Mouse (Mus musculus): ENCODE data around the gene Wipi1. TPM values are rescaled to one million over a fixed set of nuclear protein-coding genes. Genes with fewer than 3 reads are reported as not detected.

Gene Wipi1
- total RNA-seq, 1 experiment: 6.6 TPM

GRCm38 (mm10) chr11:109584843-109585713 is 26.7 kb downstream of the Wipi1 start:
- no peaks in the 10 kb centered on the region for H3K36me3 ChIP-seq (ENCODE audit: control insufficient read depth, insufficient read depth, low read length, poor library complexity, severe bottlenecking)
- in situ Hi-C loops (cut with MboI; ENCODE audit: low sequenced_read_pairs in 2 of 2, unreplicated experiment in 2 of 2): loop anchor here in 1 of 2 experiments (5.0 to 25.0 kb wide), 2 partner anchors 143 to 348 kb away; no protein-coding TSS in a partner anchor
- H3K27ac ChIP-seq (ENCODE audit: insufficient read depth, low read depth, low read length, poor library complexity, severe bottlenecking): no peak overlapping the region
- no peak overlapping the region for H3K9ac ChIP-seq (ENCODE audit: insufficient read depth, low read depth, low read length, poor library complexity, severe bottlenecking)
- H3K9me3 ChIP-seq (ENCODE audit: control insufficient read depth, insufficient read depth, low read depth, low read length): no peaks in the 10 kb centered on the region
- peak; percentile 56 for DNase-seq (ENCODE audit: low read depth, low spot score)
- no peak overlapping the region for H3K4me3 ChIP-seq (ENCODE audit: insufficient read depth in 1 of 2, low read depth in 1 of 2, low read length in 2 of 2, poor library complexity in 1 of 2, severe bottlenecking in 1 of 2)
- H3K4me1 ChIP-seq (ENCODE audit: control insufficient read depth in 2 of 2, insufficient read depth in 2 of 2, low read length in 2 of 2, poor library complexity in 1 of 2): no peaks in the 10 kb centered on the region
- TF ChIP-seq HCFC1 (IDR thresholded peaks at IDR 0.05; ENCODE audit: borderline replicate concordance, insufficient read depth, low read length) (no peak), ZC3H11A (IDR thresholded peaks at IDR 0.05; ENCODE audit: borderline replicate concordance, low read depth, low read length) (peak; percentile 87)

GRCm38 (mm10) chr11:109583986-109584385 is 27.8 kb downstream of the Wipi1 start:
- Histone ChIP-seq H3K9ac (ENCODE audit: insufficient read depth, low read depth, low read length, poor library complexity, severe bottlenecking) (no peak overlapping the region), H3K4me3 (ENCODE audit: insufficient read depth in 1 of 2, low read depth in 1 of 2, low read length in 2 of 2, poor library complexity in 1 of 2, severe bottlenecking in 1 of 2) (no peak overlapping the region), H3K27ac (ENCODE audit: insufficient read depth, low read depth, low read length, poor library complexity, severe bottlenecking) (no peak overlapping the region), H3K36me3 (ENCODE audit: control insufficient read depth, insufficient read depth, low read length, poor library complexity, severe bottlenecking) (no peaks in the 10 kb centered on the region), H3K4me1 (ENCODE audit: control insufficient read depth in 2 of 2, insufficient read depth in 2 of 2, low read length in 2 of 2, poor library complexity in 1 of 2) (no peaks in the 10 kb centered on the region), H3K9me3 (ENCODE audit: control insufficient read depth, insufficient read depth, low read depth, low read length) (no peaks in the 10 kb centered on the region)
- TF ChIP-seq CHD2 (IDR thresholded peaks at IDR 0.05; ENCODE audit: low read depth, low read length): no peak
- TF ChIP-seq MAFK (IDR thresholded peaks at IDR 0.05; ENCODE audit: insufficient read depth, low read depth, low read length): no peak
- TF ChIP-seq ZC3H11A (IDR thresholded peaks at IDR 0.05; ENCODE audit: borderline replicate concordance, low read depth, low read length): no peak
- in situ Hi-C loops (cut with MboI; ENCODE audit: low sequenced_read_pairs in 2 of 2, unreplicated experiment in 2 of 2): loop anchor here in 1 of 2 experiments (25.0 kb wide), 1 partner anchor 347 kb away; no protein-coding TSS in a partner anchor
- DNase-seq (ENCODE audit: low read depth, low spot score): no peak

GRCm38 (mm10) chr11:109579999-109580398 is 31.8 kb downstream of the Wipi1 start:
- H3K4me3 ChIP-seq (ENCODE audit: insufficient read depth in 1 of 2, low read depth in 1 of 2, low read length in 2 of 2, poor library complexity in 1 of 2, severe bottlenecking in 1 of 2): no peak overlapping the region
- in situ Hi-C loops (cut with MboI; ENCODE audit: low sequenced_read_pairs in 2 of 2, unreplicated experiment in 2 of 2): loop anchor here in 1 of 2 experiments (25.0 kb wide), 1 partner anchor 343 kb away; no protein-coding TSS in a partner anchor
- H3K36me3 ChIP-seq (ENCODE audit: control insufficient read depth, insufficient read depth, low read length, poor library complexity, severe bottlenecking): no peaks in the 10 kb centered on the region
- no peak for TF ChIP-seq HCFC1 (IDR thresholded peaks at IDR 0.05; ENCODE audit: borderline replicate concordance, insufficient read depth, low read length)
- no peak for TF ChIP-seq ZC3H11A (IDR thresholded peaks at IDR 0.05; ENCODE audit: borderline replicate concordance, low read depth, low read length)
- no peak for TF ChIP-seq CHD2 (IDR thresholded peaks at IDR 0.05; ENCODE audit: low read depth, low read length)
- TF ChIP-seq ZNF384 (IDR thresholded peaks at IDR 0.05; ENCODE audit: low read depth, low read length): no peak
- TF ChIP-seq MAFK (IDR thresholded peaks at IDR 0.05; ENCODE audit: insufficient read depth, low read depth, low read length): no peak
- H3K9ac ChIP-seq (ENCODE audit: insufficient read depth, low read depth, low read length, poor library complexity, severe bottlenecking): no peak overlapping the region
- H3K9me3 ChIP-seq (ENCODE audit: control insufficient read depth, insufficient read depth, low read depth, low read length): no peaks in the 10 kb centered on the region
- no peaks in the 10 kb centered on the region for H3K4me1 ChIP-seq (ENCODE audit: control insufficient read depth in 2 of 2, insufficient read depth in 2 of 2, low read length in 2 of 2, poor library complexity in 1 of 2)
- no peak for DNase-seq (ENCODE audit: low read depth, low spot score)
- H3K27ac ChIP-seq (ENCODE audit: insufficient read depth, low read depth, low read length, poor library complexity, severe bottlenecking): no peak overlapping the region

- H3K9me3 ChIP-seq (ENCODE audit: control insufficient read depth, insufficient read depth, low read depth, low read length): no peaks in the 10 kb centered on the region
- H3K4me3 ChIP-seq (ENCODE audit: insufficient read depth in 1 of 2, low read depth in 1 of 2, low read length in 2 of 2, poor library complexity in 1 of 2, severe bottlenecking in 1 of 2): no peak overlapping the region
- H3K9ac ChIP-seq (ENCODE audit: insufficient read depth, low read depth, low read length, poor library complexity, severe bottlenecking): no peak overlapping the region
- H3K4me1 ChIP-seq (ENCODE audit: control insufficient read depth in 2 of 2, insufficient read depth in 2 of 2, low read length in 2 of 2, poor library complexity in 1 of 2): no peaks in the 10 kb centered on the region
- no peaks in the 10 kb centered on the region for H3K36me3 ChIP-seq (ENCODE audit: control insufficient read depth, insufficient read depth, low read length, poor library complexity, severe bottlenecking)
- TF ChIP-seq HCFC1 (IDR thresholded peaks at IDR 0.05; ENCODE audit: borderline replicate concordance, insufficient read depth, low read length): no peak
- TF ChIP-seq CHD2 (IDR thresholded peaks at IDR 0.05; ENCODE audit: low read depth, low read length): no peak
- no peak for TF ChIP-seq ZC3H11A (IDR thresholded peaks at IDR 0.05; ENCODE audit: borderline replicate concordance, low read depth, low read length)
- no peak for TF ChIP-seq ZNF384 (IDR thresholded peaks at IDR 0.05; ENCODE audit: low read depth, low read length)
- TF ChIP-seq MAFK (IDR thresholded peaks at IDR 0.05; ENCODE audit: insufficient read depth, low read depth, low read length): no peak
- no peak for DNase-seq (ENCODE audit: low read depth, low spot score)
- H3K27ac ChIP-seq (ENCODE audit: insufficient read depth, low read depth, low read length, poor library complexity, severe bottlenecking): no peak overlapping the region
- in situ Hi-C loops (cut with MboI; ENCODE audit: low sequenced_read_pairs in 2 of 2, unreplicated experiment in 2 of 2): loop anchor here in 1 of 2 experiments (25.0 kb wide), 1 partner anchor 341 kb away; no protein-coding TSS in a partner anchor
These were observed 33.2 kb downstream of the Wipi1 start for GRCm38 (mm10) chr11:109578536-109578935.
